Mouse (Mus musculus): ENCODE data around the gene Exd2.
A peak's percentile ranks its signal among the peaks of the same experiment; 100 is the strongest.
"Not testable (repeated sequence)": the region's sequence is repeated elsewhere in the genome, so short reads cannot be mapped to it uniquely, and the experiment has no call there.

Exd2 gene

DNA sequence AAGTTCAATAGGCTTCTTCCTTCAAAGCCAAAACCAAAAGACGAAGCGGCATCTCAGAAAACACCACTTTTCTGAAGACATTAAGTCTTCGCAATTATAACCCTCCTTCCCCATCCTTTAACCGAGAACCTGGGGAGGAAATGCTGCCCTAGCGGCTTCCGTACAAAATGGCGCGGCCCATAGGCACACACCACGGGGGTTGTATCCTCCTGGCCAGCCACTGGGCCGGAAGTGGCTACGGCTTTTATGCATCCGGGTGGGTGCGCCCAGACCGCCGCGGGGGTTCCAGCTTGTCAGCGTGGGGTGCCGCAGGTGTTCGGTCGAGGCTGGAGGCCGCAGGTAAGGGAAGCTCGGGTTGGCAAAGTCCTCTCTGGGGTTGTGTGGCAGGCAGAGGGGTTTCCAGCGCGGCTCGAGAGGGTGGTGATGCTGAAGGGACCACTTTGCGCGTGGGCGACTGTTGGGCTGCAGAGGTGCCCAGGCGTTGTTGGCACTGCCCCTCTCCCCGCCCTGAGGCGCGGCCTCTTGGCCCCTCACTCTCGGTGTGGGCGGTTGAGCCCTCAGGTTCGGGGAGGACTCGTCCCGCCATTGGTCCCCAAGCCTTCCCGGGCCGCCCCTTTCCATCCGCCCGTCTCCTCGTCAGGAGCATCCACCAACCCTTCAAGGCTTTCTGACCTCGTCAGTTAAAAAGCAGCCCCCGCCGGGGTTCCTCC lies at the start of gene Exd2:
Gene Exd2 (plus strand): TSS at position 154 of the 710 bp plus-strand sequence.
- DNase-seq (ENCODE audit: low spot score), result peak; percentile 87

DNA sequence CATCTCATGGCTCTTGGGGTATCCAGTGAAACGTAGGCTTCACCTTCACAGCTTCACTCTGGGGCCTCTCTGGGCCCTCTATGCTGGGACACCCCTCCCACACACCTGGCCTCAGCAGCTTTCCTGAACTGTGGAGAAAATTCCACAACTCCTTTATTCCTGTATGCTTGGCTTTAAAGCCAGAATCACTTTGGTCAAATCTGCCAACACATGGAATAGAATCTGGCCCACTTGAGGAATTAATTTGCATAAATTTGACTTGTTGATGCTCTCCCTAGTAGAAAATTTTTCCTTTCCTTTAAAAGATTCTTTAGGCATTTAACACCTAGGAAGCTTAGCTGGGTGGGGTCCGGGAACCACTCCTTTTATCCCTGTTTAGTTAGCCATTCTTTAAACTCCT lies 47.8 kb upstream of the Exd2 start:
- DNase-seq (ENCODE audit: low spot score), result no peak

DNA sequence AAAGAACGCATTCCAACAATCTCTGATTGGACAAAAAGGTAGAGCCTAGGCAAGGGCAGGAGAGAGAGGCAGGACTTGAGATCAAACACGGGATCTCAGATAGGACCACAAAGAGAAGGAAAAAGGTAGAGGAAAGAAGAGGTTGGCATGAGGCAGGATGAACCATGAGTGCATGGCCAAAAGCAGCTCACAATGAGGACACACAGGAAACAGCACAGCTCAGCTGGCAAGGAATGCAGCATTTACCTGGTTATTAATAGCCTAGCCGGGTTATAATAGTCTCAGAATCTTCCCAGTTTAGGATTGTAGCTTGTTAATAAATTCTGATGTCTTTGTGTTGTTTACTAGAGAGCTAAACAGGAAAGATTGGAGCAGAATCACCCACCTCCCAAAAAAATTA lies 35.2 kb upstream of the Exd2 start:
- no peak for DNase-seq (ENCODE audit: low spot score)

DNA sequence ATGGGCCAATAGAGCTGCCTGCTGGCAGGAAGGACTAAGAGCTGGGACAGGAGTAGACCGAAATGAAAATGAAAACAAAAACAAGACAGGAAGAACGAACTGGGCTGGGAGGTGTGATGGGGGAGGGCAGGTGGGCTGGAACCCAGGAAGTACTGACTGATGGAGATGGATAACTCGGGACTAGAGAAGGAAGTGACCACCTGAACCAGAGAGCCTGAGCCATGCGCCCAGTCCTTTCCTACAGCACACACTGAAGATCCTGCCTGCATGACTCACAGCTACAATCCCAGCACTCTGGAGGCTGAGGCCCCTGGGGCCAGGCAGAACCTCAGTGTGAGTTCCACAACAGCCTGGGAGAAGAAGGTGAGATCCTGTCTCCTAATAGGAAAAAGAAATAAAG lies 29.6 kb upstream of the Exd2 start:
- no peak for DNase-seq (ENCODE audit: low spot score)

DNA sequence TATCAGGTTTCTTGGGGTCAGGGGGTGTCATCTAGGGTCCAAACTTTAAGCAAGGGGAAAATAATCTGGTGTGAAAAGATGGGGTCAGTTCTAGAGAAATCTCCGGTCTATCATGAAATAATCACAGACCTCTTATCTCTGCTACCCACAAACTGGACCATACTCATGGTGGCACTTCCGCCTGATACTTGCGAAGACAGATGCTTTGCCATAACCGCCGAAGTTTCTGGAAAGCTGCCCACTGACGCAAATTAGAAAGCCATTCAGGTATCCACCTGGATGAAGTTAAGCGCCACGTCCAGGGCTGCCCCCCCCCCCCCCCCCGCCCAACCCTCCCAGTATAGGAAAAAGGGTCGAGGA lies 28.3 kb upstream of the Exd2 start:
- no peak for DNase-seq (ENCODE audit: low spot score)

DNA sequence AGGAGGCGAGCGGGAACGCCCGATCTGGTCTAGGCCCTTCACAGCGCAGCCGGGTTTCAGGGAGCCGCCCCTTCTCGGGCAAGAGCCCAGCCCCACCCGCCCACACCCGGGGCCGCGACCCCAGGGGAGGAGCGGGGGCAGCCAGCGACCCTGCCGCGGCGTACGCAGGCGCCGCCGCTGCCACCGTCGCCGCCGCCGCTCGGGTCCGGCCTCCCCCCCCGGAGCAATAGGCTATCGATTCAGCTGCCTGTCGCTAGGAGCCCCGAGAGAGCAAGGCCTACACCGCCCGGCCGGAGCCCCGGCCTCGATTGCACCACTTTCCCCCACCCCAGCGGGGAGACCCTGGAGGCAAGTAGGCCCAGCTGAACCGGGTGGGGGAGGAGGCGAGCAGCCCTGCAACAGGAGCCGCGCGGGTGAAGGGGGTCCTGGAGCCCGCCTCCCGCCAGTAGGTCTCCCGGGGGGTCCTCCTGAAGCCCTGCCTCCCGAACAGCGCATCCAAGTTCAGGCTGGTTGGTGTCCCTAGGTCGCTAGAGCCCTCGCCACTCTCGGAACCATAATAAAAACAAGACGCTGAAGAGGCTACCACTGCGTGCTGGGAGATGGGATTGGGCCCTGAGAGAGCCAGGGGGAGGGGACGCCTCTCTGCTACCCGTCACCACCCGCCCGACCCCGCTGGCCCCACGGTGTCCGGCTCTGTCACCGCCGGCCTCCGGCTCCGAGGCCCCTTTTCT lies 27.8 kb upstream of the Exd2 start:
- peak; percentile 58 for DNase-seq (ENCODE audit: low spot score)

DNA sequence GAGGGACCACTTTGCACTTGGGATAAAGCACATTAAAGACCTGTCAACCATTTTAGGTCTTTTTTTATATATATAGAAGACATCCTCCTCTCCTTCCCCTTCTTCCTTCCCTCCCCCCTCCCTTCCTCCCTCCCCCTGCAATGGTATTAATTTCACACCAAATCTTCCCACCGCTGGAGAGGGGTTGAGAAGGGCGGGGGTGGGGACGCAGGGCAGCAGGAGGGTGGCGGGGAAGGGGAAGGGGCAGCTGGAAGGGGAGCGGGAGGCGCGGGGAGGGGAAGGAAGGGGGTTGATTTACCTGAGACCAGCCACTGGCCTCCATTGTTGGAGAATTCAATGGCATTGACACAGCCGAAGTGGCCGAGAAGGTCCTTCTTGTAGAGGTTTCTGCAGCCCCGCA lies 27.0 kb upstream of the Exd2 start:
- DNase-seq (ENCODE audit: low spot score), result no peak

DNA sequence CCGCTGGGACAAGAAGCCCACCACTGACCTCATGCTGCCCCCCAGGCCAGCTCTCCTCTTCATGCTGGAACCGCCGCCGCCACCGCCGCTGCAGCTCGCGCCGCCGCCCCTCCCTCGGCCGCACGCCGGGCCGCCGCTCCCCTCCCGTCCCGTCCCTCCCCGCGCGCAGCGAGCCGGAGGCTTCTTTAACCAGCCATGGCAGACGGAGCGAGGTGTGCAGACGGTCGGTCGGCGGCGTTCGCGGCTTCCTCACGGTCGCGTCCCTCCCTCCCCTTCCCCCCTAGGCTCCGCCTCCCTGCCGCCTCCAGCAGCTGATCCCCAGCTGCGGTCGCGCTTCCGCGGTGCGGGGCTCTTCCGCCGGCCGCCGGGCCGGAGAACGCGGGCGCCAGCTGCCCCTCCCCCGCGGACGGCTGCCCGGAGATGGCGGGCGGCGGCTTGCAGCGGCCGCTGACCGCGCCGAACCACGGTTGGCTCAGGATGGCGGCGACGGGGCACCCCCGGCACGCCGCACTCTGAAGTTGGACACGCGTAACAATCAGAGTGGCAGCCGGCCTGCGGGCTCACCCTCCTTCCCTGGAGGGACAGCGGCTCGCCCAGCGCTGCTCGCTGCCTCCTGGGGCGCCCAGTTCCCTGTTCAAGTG lies 26.4 kb upstream of the Exd2 start, which contains the start of gene Dcaf5:
Gene Dcaf5 (minus strand): TSS at position 266 of the 641 bp plus-strand sequence.
- peak; percentile 68 for DNase-seq (ENCODE audit: low spot score)

DNA sequence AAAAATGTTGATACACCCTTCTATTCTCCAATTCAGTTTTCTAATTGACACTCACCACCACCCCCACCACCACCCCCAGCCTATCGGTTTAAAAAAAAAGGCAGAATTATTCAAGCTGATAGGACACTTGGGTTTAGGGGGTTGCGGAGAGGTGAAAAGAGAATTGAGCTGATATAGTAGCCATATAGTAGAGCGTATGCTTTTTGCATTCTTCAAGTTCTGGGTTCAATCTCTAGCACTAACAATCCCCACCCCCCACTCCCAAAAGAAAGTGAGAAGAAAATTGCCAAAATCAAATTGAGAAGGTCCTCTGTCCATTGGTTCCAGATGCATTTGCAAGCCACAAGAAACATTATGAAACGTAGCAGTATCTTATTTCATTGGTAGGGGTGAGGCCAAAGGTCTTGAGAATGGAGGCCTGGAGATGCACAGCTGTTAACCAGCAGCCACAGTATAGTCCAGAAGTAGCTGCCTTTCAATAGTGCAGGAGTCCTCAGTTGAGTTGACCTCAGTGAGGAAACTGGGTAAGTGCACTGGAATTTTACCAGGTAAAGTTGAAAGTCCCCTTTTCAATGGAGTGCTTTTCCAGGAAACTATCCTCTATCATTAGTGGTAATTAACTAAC lies 25.7 kb upstream of the Exd2 start:
- DNase-seq (ENCODE audit: low spot score), result no peak

DNA sequence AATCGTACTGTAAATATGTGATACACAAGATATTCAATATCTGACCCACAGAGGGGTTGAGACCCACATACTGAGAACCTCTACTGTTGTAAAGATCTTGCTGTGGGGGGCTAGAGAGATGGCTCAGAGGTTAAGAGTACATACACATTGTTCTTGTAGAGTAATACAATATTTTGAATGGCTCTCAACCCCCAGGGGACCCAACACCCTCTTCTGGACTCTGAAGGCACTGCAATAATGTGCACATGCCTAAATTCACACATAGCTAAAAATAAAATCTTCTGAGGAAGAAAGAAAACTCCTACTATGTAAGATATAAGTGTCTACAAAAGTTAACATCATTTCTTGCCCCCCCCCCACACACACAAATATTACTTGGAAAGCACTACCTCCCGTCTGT lies 21.9 kb upstream of the Exd2 start:
- DNase-seq (ENCODE audit: low spot score), result no peak

DNA sequence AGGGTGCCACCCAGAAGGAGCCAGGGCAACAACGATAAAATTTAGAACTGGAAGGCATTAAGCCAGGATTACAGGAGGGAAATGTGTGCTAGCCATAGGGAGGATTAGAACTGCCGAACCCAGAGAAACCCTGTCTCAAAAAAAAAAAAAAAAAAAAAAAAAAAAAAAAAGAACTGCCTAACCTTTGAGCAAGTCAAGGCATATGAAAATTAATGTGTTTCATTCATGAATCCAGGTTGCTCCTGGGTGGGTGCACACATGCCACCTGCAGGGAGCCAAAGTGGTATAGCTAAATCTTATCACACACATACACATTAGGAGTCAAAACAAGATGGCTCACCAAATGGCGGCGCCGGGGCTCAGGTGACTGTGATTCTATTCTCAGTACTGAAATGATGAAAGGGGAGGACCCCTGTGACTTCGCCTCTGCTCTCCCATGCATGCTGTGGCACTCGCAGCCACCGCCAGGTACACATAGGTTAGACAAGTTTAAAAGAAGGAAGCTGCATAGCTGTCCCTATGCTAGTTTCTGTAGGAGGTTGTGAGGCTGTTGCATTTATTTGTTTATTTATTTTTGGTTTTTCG lies 18.3 kb upstream of the Exd2 start:
- DNase-seq (ENCODE audit: low spot score), result no peak

DNA sequence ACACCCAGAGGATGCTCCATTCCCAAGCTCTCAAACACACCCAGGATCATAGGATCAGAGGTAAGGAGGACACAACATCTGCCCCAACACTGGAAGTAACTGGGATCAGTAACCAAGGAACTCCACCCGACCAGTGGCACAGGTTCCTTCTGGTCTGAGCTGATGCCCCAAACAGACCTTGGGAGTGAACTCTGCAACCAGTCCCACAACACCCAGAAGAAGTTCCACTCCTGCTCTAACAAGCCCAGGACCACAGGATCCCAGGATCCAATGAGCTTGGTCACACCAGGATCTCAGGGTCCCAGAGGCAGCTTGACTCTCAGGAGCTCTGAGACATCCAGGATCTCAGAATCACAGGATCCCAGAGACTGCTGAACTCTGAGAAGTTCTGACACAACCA lies 9.4 kb upstream of the Exd2 start:
- no peak for DNase-seq (ENCODE audit: low spot score)

DNA sequence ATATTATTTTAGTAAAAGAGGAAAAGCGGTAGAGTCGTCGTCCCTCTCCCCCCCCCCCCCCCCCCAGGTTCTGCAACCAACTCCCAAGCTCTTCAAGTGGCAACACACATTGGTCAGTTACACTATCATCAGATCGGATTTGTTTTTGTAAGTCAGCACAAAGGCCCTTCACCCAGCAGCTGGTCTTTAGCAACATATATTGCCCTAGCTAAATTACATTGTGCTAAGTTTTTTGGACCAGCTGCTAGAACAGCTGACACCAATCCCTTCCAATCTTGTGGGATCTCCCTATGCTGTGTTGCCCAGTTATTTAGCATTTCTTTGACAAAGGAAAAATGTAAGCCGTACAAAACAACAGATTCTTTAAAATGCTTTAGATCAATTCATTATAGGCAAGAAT lies 4.9 kb upstream of the Exd2 start:
- no peak for DNase-seq (ENCODE audit: low spot score)

DNA sequence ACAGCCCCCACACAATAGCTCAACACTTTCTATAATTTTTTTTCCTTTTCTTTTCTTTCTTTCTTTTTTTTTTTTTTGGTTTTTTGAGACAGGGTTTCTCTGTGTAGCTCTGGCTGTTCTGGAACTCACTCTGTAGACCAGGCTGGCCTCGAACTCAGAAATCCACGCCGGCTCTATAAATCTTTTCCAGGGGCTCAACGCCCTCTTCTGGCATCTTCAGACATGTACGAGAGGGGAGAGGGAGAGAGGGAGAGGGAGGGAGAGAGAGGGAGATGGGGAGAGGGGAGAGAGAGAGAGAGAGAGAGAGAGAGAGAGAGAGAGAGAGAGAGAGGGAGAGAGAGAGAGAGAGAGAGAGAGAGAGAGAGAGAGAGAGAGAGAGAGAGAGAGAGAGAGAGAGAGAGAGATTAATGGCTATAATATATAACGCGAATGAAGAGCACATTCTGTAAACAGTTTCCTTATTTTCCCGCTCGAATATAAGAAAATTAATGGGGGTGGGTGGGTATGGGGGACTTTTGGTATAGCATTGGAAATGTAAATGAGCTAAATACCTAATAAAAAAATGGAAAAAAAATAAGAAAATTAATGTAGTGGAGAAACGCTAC lies 501 bp upstream of the Exd2 start:
- DNase-seq (ENCODE audit: low spot score), result not testable (repeated sequence)

DNA sequence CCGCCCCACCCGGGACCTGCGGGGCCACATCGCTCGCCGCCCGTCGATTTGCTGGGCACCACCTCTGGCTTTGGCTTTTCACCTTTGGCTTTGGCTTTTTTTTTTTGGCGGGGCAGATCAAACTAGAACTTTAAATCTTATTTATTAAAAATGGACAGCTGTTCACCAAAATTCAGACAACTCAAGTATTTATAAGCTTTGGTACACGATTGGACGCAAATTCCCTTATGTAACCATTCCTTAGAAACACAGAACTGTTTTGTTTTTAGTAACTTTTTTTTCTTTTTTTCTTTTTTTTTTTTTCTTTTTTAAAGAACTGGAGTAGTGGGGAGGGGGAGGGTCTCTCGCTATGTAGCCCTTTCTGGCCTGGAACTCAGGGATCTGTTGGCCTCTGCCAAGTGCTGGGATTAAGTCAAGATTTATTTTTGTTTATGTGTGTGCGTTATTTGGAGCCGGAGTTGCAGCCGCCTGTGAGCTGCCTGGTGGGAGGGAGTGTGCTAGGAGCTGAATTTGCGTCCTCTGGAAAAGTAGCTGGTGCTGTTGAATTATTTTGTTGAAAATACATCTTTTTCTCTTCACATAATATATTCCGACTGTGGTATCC lies 873 bp downstream of the Exd2 start:
- DNase-seq (ENCODE audit: low spot score), result no peak

DNA sequence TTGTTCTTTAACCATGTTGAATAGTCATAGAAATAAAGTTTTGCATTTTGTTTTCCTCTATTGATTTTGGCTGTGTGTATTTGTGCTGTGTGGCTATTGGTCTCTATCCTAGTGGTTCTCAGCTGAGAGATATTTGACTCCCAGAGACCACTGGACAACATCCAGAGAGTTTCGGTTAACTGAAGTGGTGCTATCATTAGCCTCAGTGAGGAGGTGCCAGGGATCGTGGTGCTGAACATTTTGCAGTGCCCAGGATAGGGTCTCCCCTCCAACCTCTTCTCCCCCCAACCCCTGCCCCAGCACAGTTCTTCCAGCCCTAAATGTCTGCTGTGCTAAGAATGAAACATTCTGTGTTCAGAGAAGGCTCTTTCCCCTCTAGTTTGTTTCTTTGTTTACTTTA lies 7.3 kb downstream of the Exd2 start:
- DNase-seq (ENCODE audit: low spot score), result no peak

DNA sequence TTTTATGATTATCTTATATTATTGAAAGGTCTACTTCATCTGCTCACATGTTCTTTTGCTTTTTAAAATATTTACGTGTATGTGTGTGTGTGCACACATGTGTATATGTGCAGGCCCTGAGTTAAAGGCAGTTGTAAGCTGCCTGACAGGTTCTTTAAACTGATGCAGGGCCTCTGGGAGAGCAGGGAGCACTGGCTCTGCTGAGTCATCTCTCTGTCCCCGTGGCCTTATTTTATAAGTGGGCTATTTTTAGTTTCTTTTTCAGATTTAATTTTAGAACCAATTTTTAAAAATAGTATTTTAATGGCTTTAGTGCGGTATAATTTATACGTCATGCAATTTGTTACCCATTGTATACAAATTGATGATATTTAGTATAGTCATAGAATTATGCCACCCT lies 9.0 kb downstream of the Exd2 start:
- no peak for DNase-seq (ENCODE audit: low spot score)

DNA sequence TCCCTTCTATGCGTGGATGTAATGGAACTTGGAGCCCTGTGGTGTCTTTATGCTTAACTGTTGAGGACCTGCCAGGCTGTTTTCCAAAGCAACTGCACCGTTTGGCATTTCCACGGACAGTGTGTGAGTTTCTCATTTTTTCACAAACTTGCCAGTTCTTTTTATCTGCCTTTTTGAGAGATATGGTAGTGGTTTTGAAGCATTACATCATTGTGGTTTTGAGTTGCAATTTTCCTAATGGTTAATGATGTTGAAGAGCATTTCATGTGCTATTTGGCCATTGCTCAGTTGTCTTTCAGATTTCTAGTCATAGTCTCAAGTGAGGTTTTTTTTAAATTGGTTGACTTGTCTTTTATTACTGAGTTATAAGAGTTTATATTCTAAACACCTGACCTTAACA lies 10.8 kb downstream of the Exd2 start:
- no peak for DNase-seq (ENCODE audit: low spot score)

DNA sequence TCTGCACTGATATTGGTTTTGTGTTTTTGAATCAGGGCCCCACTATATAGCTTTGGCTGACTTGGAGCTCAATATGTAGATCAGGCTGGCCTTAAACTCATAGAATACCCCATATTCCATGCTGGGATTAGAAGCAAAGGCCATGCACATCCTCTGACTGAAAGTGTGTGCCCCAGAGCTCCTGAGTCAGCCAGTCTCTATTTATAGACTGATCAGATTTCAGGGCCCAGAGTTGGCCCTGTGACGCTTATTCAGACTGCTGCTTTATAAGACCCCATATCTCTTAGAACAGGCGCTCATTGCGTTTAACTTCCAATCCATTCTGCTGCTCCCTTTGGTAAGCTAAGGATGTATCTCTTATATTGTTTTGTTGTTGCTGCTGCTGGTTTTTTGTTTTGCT lies 17.1 kb downstream of the Exd2 start:
- no peak for DNase-seq (ENCODE audit: low spot score)

DNA sequence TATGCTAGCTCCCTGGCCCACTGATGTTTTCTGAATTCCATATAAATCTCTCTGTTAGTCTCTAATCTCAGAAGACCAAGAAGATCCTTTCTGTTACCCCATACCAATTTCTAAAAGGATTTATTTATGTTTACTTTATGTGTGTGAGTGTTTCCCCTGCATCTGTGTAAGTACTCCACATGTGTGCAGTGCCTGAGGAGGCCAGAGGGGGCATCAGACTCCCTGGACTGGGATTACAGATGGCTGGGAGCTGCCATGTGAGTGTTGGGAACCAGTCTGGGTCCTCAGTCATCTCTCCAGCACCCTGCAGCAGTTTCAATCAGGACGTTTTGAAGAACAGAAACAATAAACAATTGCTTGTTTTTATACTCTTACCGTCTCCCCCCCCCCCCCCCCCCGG lies 20.5 kb downstream of the Exd2 start:
- no peak for DNase-seq (ENCODE audit: low spot score)

DNA sequence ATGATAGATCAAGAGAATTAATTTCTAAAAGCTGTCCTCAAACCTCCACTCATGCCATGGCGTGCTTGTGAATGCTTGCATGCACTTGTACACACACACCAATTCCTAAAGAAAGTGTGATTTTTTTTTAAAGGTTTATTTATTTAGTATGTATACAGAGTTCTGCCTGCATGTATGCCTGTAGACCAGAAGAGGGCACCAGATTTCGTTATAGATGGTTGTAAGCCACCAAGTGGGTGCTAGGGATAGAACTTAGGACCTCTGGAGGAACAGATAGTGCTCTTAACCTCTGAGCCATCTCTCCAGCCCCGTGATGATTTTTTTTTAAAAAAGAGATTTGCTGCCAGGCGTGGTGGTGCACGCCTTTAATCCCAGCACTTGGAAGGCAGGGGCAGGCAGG lies 30.4 kb downstream of the Exd2 start:
- no peak for DNase-seq (ENCODE audit: low spot score)

DNA sequence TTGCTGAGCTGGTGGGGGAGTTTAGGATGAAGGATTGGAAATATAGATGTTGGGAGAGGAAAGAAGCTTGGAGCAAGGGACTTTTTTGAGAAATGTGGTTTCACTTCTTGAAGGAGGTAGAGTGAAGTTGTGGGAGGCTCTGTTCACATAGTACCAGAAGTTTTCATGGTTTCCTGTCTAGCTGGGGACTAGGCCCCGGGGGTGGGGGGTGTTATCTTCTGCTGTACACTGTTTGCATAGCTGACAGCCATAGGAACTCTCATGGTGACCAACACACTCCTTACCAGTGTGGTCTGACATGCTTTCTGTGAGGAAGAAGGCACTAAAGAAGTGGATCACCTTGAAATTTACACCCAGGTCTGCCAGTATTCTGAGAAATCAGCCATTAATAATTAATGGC lies 32.8 kb downstream of the Exd2 start:
- DNase-seq (ENCODE audit: low spot score), result no peak
